Mouse (Mus musculus) heart, embryonic 11.5 days (tissue): ENCODE data around the gene Rnf19b. TPM values are rescaled to one million over a fixed set of nuclear protein-coding genes. Genes with fewer than 3 reads are reported as not detected.
A peak's percentile ranks its signal among the peaks of the same experiment; 100 is the strongest.

Experiments used
- ATAC-seq: fragments of 200-750 bp; cut with Nextera tagmentation; replicated peaks from 2 replicates; pipeline ENCODE4 v1.8.0; 2017; ENCODE audit warnings: moderate library complexity; ENCODE audit not compliant: insufficient number of reproducible peaks, low FRiP score, low TSS enrichment
- H3K27ac ChIP-seq: fragments of 300-500 bp; sonication (generic); 2 replicates; pipeline ENCODE4 v1.5.1; 2014; ENCODE audit warnings: mild to moderate bottlenecking, low read depth, low read length
- H3K27me3 ChIP-seq: fragments of 300-500 bp; sonication (generic); 2 replicates; pipeline ENCODE4 v1.6.1; 2014; ENCODE audit warnings: mild to moderate bottlenecking, low read length, mixed read lengths; ENCODE audit not compliant: control insufficient read depth, insufficient read depth
- H3K36me3 ChIP-seq: fragments of 300-500 bp; sonication (generic); 2 replicates; pipeline ENCODE4 v1.6.1; 2014; ENCODE audit warnings: mild to moderate bottlenecking, low read length, moderate library complexity, mixed read lengths; ENCODE audit not compliant: control insufficient read depth, insufficient read depth
- H3K4me1 ChIP-seq: fragments of 300-500 bp; sonication (generic); 2 replicates; pipeline ENCODE4 v1.6.1; 2014; ENCODE audit warnings: low read length; ENCODE audit not compliant: control insufficient read depth, insufficient read depth
- H3K4me2 ChIP-seq: fragments of 300-500 bp; sonication (generic); 2 replicates; pipeline ENCODE4 v1.6.1; 2014; ENCODE audit warnings: mild to moderate bottlenecking, moderate library complexity
- H3K4me3 ChIP-seq: fragments of 300-500 bp; sonication (generic); 2 replicates; pipeline ENCODE4 v1.5.1; 2014; ENCODE audit warnings: low read depth, low read length
- H3K9ac ChIP-seq: fragments of 300-500 bp; sonication (generic); 2 replicates; pipeline ENCODE4 v1.6.1; 2014; ENCODE audit warnings: mild to moderate bottlenecking, low read depth, low read length, moderate library complexity
- H3K9me3 ChIP-seq: fragments of 300-500 bp; sonication (generic); replicated peaks from 2 replicates; pipeline ENCODE4 v1.6.1; 2016; ENCODE audit warnings: low read length; ENCODE audit not compliant: control insufficient read depth
- WGBS: fragments of 180-500 bp; shearing (Covaris S2); extraction: QIAGEN DNeasy Blood & Tissue Kit; methylation state at CpG from one replicate; pipeline ENCODE4 v1.1.7; 2014; ENCODE audit not compliant: insufficient replicate concordance; 5-methylcytosine and 5-hydroxymethylcytosine counted together
- polyA plus RNA-seq: library from polyadenylated mRNA; unstranded; fragments of >200 nt; fragmentation: Nextera tagmentation; extraction: Ambion mirVana; gene quantifications from 2 replicates; pipeline ENCODE4 v1.2.1, GENCODE M21; 2014

The Rnf19b gene
- polyA plus RNA-seq, 1 experiment from 2014 or later = 7.1 TPM

GRCm38 (mm10) chr4:129049306-129050011, 8.6 kb upstream of the Rnf19b start:
- peak; percentile 48; the same call in 1 of the 2 replicates for ATAC-seq
- Histone ChIP-seq H3K36me3 (no peaks in the 10 kb centered on the region), H3K9me3 (no peaks in the 10 kb centered on the region), H3K4me3 (peak overlapping the region; percentile 61), H3K4me1 (peaks cover 19% of the 10 kb centered on the region), H3K4me2 (peak overlapping the region; percentile 98), H3K27me3 (peaks cover 16% of the 10 kb centered on the region), H3K27ac (peak overlapping the region; percentile 63), H3K9ac (peak overlapping the region; percentile 71)
- WGBS = 3% methylated on average over 23 of the region's 23 CpGs

- Histone ChIP-seq H3K4me2 (no peak overlapping the region; the same call in 1 of the 2 replicates), H3K4me3 (no peak overlapping the region), H3K9ac (no peak overlapping the region), H3K27ac (no peak overlapping the region), H3K27me3 (peaks cover 16% of the 10 kb centered on the region), H3K4me1 (peaks cover 19% of the 10 kb centered on the region), H3K9me3 (no peaks in the 10 kb centered on the region), H3K36me3 (no peaks in the 10 kb centered on the region)
- 69% methylated on average over 4 of the region's 4 CpGs for WGBS
- no peak for ATAC-seq
Observed at GRCm38 (mm10) chr4:129050365-129050764, 7.7 kb upstream of the Rnf19b start.

GRCm38 (mm10) chr4:129050901-129051417, 7.1 kb upstream of the Rnf19b start:
- no peak for ATAC-seq
- H3K27ac ChIP-seq = no peak overlapping the region
- peak overlapping the region; percentile 17; the same call in 1 of the 2 replicates for H3K4me2 ChIP-seq
- H3K9me3 ChIP-seq = no peaks in the 10 kb centered on the region
- WGBS = 35% methylated on average over 6 of the region's 6 CpGs
- H3K4me1 ChIP-seq = peaks cover 19% of the 10 kb centered on the region
- H3K4me3 ChIP-seq = no peak overlapping the region
- no peaks in the 10 kb centered on the region for H3K36me3 ChIP-seq
- H3K9ac ChIP-seq = no peak overlapping the region
- H3K27me3 ChIP-seq = peaks cover 16% of the 10 kb centered on the region

GRCm38 (mm10) chr4:129051461-129052183, 6.4 kb upstream of the Rnf19b start:
- ATAC-seq = no peak
- H3K4me1 ChIP-seq = peaks cover 19% of the 10 kb centered on the region
- H3K4me2 ChIP-seq = peak overlapping the region; percentile 17
- peaks cover 16% of the 10 kb centered on the region for H3K27me3 ChIP-seq
- no peak overlapping the region for H3K27ac ChIP-seq
- no peak overlapping the region for H3K4me3 ChIP-seq
- no peaks in the 10 kb centered on the region for H3K36me3 ChIP-seq
- no peaks in the 10 kb centered on the region for H3K9me3 ChIP-seq
- 9% methylated on average over 11 of the region's 11 CpGs for WGBS
- H3K9ac ChIP-seq = no peak overlapping the region

- Histone ChIP-seq H3K9me3 (no peaks in the 10 kb centered on the region), H3K4me1 (peaks cover 16% of the 10 kb centered on the region), H3K4me3 (no peak overlapping the region), H3K36me3 (no peaks in the 10 kb centered on the region), H3K9ac (no peak overlapping the region), H3K4me2 (no peak overlapping the region), H3K27me3 (peaks cover 8% of the 10 kb centered on the region), H3K27ac (no peak overlapping the region)
- no peak for ATAC-seq
- WGBS = 80% methylated on average over 12 of the region's 12 CpGs
Observed at GRCm38 (mm10) chr4:129054757-129055156, 3.3 kb upstream of the Rnf19b start.

- Histone ChIP-seq H3K36me3 (no peaks in the 10 kb centered on the region), H3K27me3 (peaks cover 2% of the 10 kb centered on the region), H3K27ac (no peak overlapping the region), H3K9me3 (no peaks in the 10 kb centered on the region), H3K9ac (no peak overlapping the region), H3K4me1 (peaks cover 18% of the 10 kb centered on the region), H3K4me2 (no peak overlapping the region), H3K4me3 (no peak overlapping the region)
- WGBS = 79% methylated on average over 5 of the region's 5 CpGs
- ATAC-seq = no peak
Observed at GRCm38 (mm10) chr4:129055562-129055961, 2.5 kb upstream of the Rnf19b start.

- no peaks in the 10 kb centered on the region for H3K9me3 ChIP-seq
- peak overlapping the region; percentile 96 for H3K4me2 ChIP-seq
- WGBS = 3% methylated on average over 43 of the region's 44 CpGs
- peak; percentile 93 for ATAC-seq
- H3K4me3 ChIP-seq = peak overlapping the region; percentile 85
- peaks cover 8% of the 10 kb centered on the region for H3K4me1 ChIP-seq
- H3K27ac ChIP-seq = peak overlapping the region; percentile 88
- H3K9ac ChIP-seq = peak overlapping the region; percentile 83
- H3K27me3 ChIP-seq = no peaks in the 10 kb centered on the region
- no peaks in the 10 kb centered on the region for H3K36me3 ChIP-seq
Observed at GRCm38 (mm10) chr4:129057533-129058206, 401 bp upstream of the Rnf19b start.

- no peak for ATAC-seq
- Histone ChIP-seq H3K27me3 (no peaks in the 10 kb centered on the region), H3K4me2 (peak overlapping the region; percentile 96), H3K36me3 (no peaks in the 10 kb centered on the region), H3K4me1 (peaks cover 8% of the 10 kb centered on the region), H3K9me3 (no peaks in the 10 kb centered on the region), H3K27ac (no peak overlapping the region), H3K4me3 (peak overlapping the region; percentile 85), H3K9ac (peak overlapping the region; percentile 83)
- WGBS = 3% methylated on average over 13 of the region's 13 CpGs
Observed at GRCm38 (mm10) chr4:129059125-129059551, 1.1 kb downstream of the Rnf19b start.
